In the genomic region with DNA sequence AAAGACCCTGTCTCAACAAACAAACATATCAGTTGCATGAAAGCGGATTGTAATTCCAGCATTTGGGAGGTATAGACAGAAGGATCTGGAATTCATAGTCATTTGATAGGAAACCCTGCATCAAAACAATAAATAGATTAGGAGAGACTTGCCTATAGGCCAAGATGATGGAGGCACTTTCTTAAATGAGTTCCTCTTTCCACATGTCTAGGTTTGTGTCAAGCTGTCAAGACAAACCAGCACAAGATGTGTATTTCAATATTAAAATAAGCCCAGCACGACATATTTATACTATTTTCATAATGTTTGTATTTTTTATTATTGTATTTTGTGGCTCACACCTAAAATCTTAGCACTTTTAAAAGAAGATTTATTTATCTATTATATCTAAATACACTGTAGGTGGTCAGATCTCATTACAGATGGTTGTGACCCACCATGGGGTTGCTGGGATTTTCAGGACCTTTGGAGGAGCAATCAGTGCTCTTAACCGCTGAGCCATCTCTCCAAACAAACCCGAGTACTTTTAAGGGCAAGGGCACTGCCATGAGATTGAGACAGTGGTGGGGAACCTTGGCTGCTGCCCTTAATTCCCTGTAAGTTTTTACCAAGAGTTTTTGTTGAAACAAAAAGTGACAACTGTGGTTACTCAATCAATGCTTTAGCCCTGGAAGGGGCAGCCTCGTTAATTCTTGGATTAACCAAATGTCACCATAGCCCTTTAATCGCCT, we compare ENCODE assay signal across 7 mouse cellular contexts. TPM values are rescaled to one million over a fixed set of nuclear protein-coding genes. Genes with fewer than 3 reads are reported as not detected.
DNase-seq lines count a peak whose midpoint lies in the region; ATAC-seq and TF ChIP-seq lines count a peak whose summit lies in the region.

No protein-coding gene starts in this region.

- H3K4me2 ChIP-seq in neural tube, embryonic 11.5 days (ENCODE audit: low read depth), result peak overlapping the region; percentile 44
- H3K4me2 ChIP-seq in limb, embryonic 14.5 days (replicated peaks; ENCODE audit: low read depth, low read length, severe bottlenecking), result peak overlapping the region; percentile 87
- H3K4me2 ChIP-seq in stomach, embryonic 16.5 days (ENCODE audit: low read depth, low read length), result peak overlapping the region; percentile 53

- H3K4me3 ChIP-seq in neural tube, embryonic 11.5 days (ENCODE audit: low read depth, low read length), result peak overlapping the region; percentile 92
- peak overlapping the region; percentile 91 for H3K4me3 ChIP-seq in erythroblast, embryonic 14.5 days (replicated peaks)
- peak overlapping the region; percentile 74 for H3K4me3 ChIP-seq in limb, embryonic 14.5 days (replicated peaks; ENCODE audit: low read length)
- peak overlapping the region; percentile 91 for H3K4me3 ChIP-seq in stomach, embryonic 16.5 days (replicated peaks; ENCODE audit: low read length)

- DNase-seq in neural tube, embryonic 11.5 days (ENCODE audit: low spot score), result no peak
- DNase-seq in neural tube, embryonic 10.5 days (ENCODE audit: extremely low spot score, low spot score), result no peak
- DNase-seq in limb, embryonic 14.5 days (ENCODE audit: low spot score), result no peak
- no peak for DNase-seq in right cerebral cortex, postnatal 36 days (ENCODE audit: low spot score in 2 of 2)
- DNase-seq in gastrocnemius, postnatal 4 days (ENCODE audit: low spot score in 2 of 2), result no peak

- peak; percentile 28 for ATAC-seq in neural tube, embryonic 11.5 days (ENCODE audit: insufficient read depth, low FRiP score, low TSS enrichment)
- ATAC-seq in limb, embryonic 14.5 days (ENCODE audit: low FRiP score, low read depth), result peak; percentile 5; the same call in 1 of the 2 replicates
- peak; percentile 26; the same call in 1 of the 2 replicates for ATAC-seq in stomach, embryonic 16.5 days (ENCODE audit: insufficient read depth, low FRiP score)

- peaks cover 5% of the 10 kb centered on the region for H3K4me1 ChIP-seq in neural tube, embryonic 11.5 days (ENCODE audit: control insufficient read depth, insufficient read depth, low read length)
- H3K4me1 ChIP-seq in erythroblast, embryonic 14.5 days (ENCODE audit: control insufficient read depth), result peaks cover 29% of the 10 kb centered on the region
- H3K4me1 ChIP-seq in limb, embryonic 14.5 days (ENCODE audit: control insufficient read depth, insufficient read depth, low read length), result peaks cover 3% of the 10 kb centered on the region; the same call in 1 of the 2 replicates
- peaks cover 9% of the 10 kb centered on the region for H3K4me1 ChIP-seq in stomach, embryonic 16.5 days (ENCODE audit: control insufficient read depth, insufficient read depth, low read length)

- peak overlapping the region; percentile 86 for H3K9ac ChIP-seq in neural tube, embryonic 11.5 days (ENCODE audit: low read length)
- peak overlapping the region; percentile 92 for H3K9ac ChIP-seq in limb, embryonic 14.5 days (ENCODE audit: low read depth, low read length, severe bottlenecking)
- peak overlapping the region; percentile 61 for H3K9ac ChIP-seq in stomach, embryonic 16.5 days (ENCODE audit: low read length)

- H3K36me3 ChIP-seq in neural tube, embryonic 11.5 days (ENCODE audit: control insufficient read depth, insufficient read depth, low read length), result peaks cover 7% of the 10 kb centered on the region
- peaks cover 37% of the 10 kb centered on the region for H3K36me3 ChIP-seq in erythroblast, embryonic 14.5 days (ENCODE audit: control insufficient read depth)
- H3K36me3 ChIP-seq in limb, embryonic 14.5 days (ENCODE audit: control insufficient read depth, insufficient read depth, low read length), result peaks cover 64% of the 10 kb centered on the region
- peaks cover 12% of the 10 kb centered on the region for H3K36me3 ChIP-seq in stomach, embryonic 16.5 days (ENCODE audit: control insufficient read depth, insufficient read depth, low read length)

- H3K27me3 ChIP-seq in neural tube, embryonic 11.5 days (ENCODE audit: control insufficient read depth, insufficient read depth, low read length), result no peaks in the 10 kb centered on the region
- H3K27me3 ChIP-seq in erythroblast, embryonic 14.5 days (ENCODE audit: control insufficient read depth), result no peaks in the 10 kb centered on the region
- H3K27me3 ChIP-seq in limb, embryonic 14.5 days (ENCODE audit: control insufficient read depth, insufficient read depth, low read length), result no peaks in the 10 kb centered on the region
- H3K27me3 ChIP-seq in stomach, embryonic 16.5 days (ENCODE audit: control insufficient read depth, insufficient read depth, low read length), result no peaks in the 10 kb centered on the region

- TF ChIP-seq POLR2A in limb, embryonic 14.5 days (IDR thresholded peaks at IDR 0.05; ENCODE audit: borderline replicate concordance, extremely low read depth, insufficient read depth, insufficient read length), result no peak

- H3K9me3 ChIP-seq in neural tube, embryonic 11.5 days (ENCODE audit: control insufficient read depth, low read length), result no peaks in the 10 kb centered on the region
- H3K9me3 ChIP-seq in erythroblast, embryonic 14.5 days (ENCODE audit: control insufficient read depth, low read length), result no peaks in the 10 kb centered on the region
- H3K9me3 ChIP-seq in limb, embryonic 14.5 days (ENCODE audit: control insufficient read depth, low read length), result no peaks in the 10 kb centered on the region
- no peaks in the 10 kb centered on the region for H3K9me3 ChIP-seq in stomach, embryonic 16.5 days (replicated peaks; ENCODE audit: control insufficient read depth, low read length)

- H3K27ac ChIP-seq in neural tube, embryonic 11.5 days (ENCODE audit: low read depth, low read length), result no peak overlapping the region
- H3K27ac ChIP-seq in limb, embryonic 14.5 days (replicated peaks; ENCODE audit: low read depth, low read length), result peak overlapping the region; percentile 71; the same call in 1 of the 2 replicates
- peak overlapping the region; percentile 53; the same call in 1 of the 2 replicates for H3K27ac ChIP-seq in stomach, embryonic 16.5 days (ENCODE audit: low read length)

- 21% methylated on average over 6 of the region's 6 CpGs for WGBS in neural tube, embryonic 11.5 days
- WGBS in limb, embryonic 14.5 days, result 21% methylated on average over 6 of the region's 6 CpGs
- WGBS in stomach, embryonic 16.5 days, result 21% methylated on average over 6 of the region's 6 CpGs

RNA-seq across cellular contexts. Expression of gene Rps9, which starts 0.5 kb away (rescaled TPM):
- 1,156 and 1,182 TPM in 2 replicates for polyA plus RNA-seq in neural tube, embryonic 11.5 days (2014; fragmentation: Nextera tagmentation; extraction: Ambion mirVana)
- 81.2 and 118 TPM in 2 replicates for polyA plus RNA-seq in erythroblast, embryonic 14.5 days (2012)
- polyA plus RNA-seq in limb, embryonic 14.5 days (2012; rRNA removed), result 2,914 and 3,913 TPM in 2 replicates
- polyA plus RNA-seq in limb, embryonic 14.5 days (2014; fragmentation: Nextera tagmentation; extraction: Ambion mirVana), result 1,650 and 1,670 TPM in 2 replicates
- polyA plus RNA-seq in stomach, embryonic 16.5 days (2015; fragmentation: Nextera tagmentation; extraction: Ambion mirVana), result 1,206 and 1,366 TPM in 2 replicates
- 1,000 to 10,000 TPM in 1 of 2 experiments, 100 to 1,000 TPM in 1; 942 to 1,092 TPM for total RNA-seq in gastrocnemius, postnatal 4 days (2021)

RNA-seq across cellular contexts. Expression of gene Mboat7, which starts 10.0 kb away (rescaled TPM):
- polyA plus RNA-seq in neural tube, embryonic 11.5 days (2014; fragmentation: Nextera tagmentation; extraction: Ambion mirVana), result 30.2 and 33.5 TPM in 2 replicates
- 0.58 and 0.73 TPM in 2 replicates for polyA plus RNA-seq in erythroblast, embryonic 14.5 days (2012)
- 73.9 and 98.7 TPM in 2 replicates for polyA plus RNA-seq in limb, embryonic 14.5 days (2012; rRNA removed)
- polyA plus RNA-seq in limb, embryonic 14.5 days (2014; fragmentation: Nextera tagmentation; extraction: Ambion mirVana), result 51.2 and 53.3 TPM in 2 replicates
- polyA plus RNA-seq in stomach, embryonic 16.5 days (2015; fragmentation: Nextera tagmentation; extraction: Ambion mirVana), result 44.5 and 48.6 TPM in 2 replicates
- total RNA-seq in gastrocnemius, postnatal 4 days (2021), result 10 to 100 TPM; 24.9 to 25.0 TPM

RNA-seq across cellular contexts. Expression of gene Tsen34, which starts 10.7 kb away (rescaled TPM):
- polyA plus RNA-seq in neural tube, embryonic 11.5 days (2014; fragmentation: Nextera tagmentation; extraction: Ambion mirVana), result 236 and 244 TPM in 2 replicates
- 0.70 and 1.0 TPM in 2 replicates for polyA plus RNA-seq in erythroblast, embryonic 14.5 days (2012)
- 193 and 271 TPM in 2 replicates for polyA plus RNA-seq in limb, embryonic 14.5 days (2012; rRNA removed)
- 273 and 276 TPM in 2 replicates for polyA plus RNA-seq in limb, embryonic 14.5 days (2014; fragmentation: Nextera tagmentation; extraction: Ambion mirVana)
- 184 and 194 TPM in 2 replicates for polyA plus RNA-seq in stomach, embryonic 16.5 days (2015; fragmentation: Nextera tagmentation; extraction: Ambion mirVana)
- total RNA-seq in gastrocnemius, postnatal 4 days (2021), result 10 to 100 TPM; 86.2 to 95.2 TPM

RNA-seq across cellular contexts. Expression of gene Pirb, which starts 16.9 kb away (rescaled TPM):
- 0.08 and 0.27 TPM in 2 replicates for polyA plus RNA-seq in neural tube, embryonic 11.5 days (2014; fragmentation: Nextera tagmentation; extraction: Ambion mirVana)
- polyA plus RNA-seq in erythroblast, embryonic 14.5 days (2012), result 0.03 TPM in 1 of 2 replicates, not detected in the other
- polyA plus RNA-seq in limb, embryonic 14.5 days (2012; rRNA removed), result 1.0 and 1.4 TPM in 2 replicates
- polyA plus RNA-seq in limb, embryonic 14.5 days (2014; fragmentation: Nextera tagmentation; extraction: Ambion mirVana), result 1.0 and 1.6 TPM in 2 replicates
- 2.5 and 3.0 TPM in 2 replicates for polyA plus RNA-seq in stomach, embryonic 16.5 days (2015; fragmentation: Nextera tagmentation; extraction: Ambion mirVana)
- total RNA-seq in gastrocnemius, postnatal 4 days (2021), result 1 to 10 TPM; 1.9 to 2.3 TPM

RNA-seq across cellular contexts. Expression of gene Tmc4, which starts 26.0 kb away (rescaled TPM):
- polyA plus RNA-seq in neural tube, embryonic 11.5 days (2014; fragmentation: Nextera tagmentation; extraction: Ambion mirVana), result 2.7 and 3.3 TPM in 2 replicates
- polyA plus RNA-seq in erythroblast, embryonic 14.5 days (2012), result 0.05 and 0.12 TPM in 2 replicates
- 20.2 and 21.0 TPM in 2 replicates for polyA plus RNA-seq in limb, embryonic 14.5 days (2012; rRNA removed)
- polyA plus RNA-seq in limb, embryonic 14.5 days (2014; fragmentation: Nextera tagmentation; extraction: Ambion mirVana), result 4.8 and 5.1 TPM in 2 replicates
- polyA plus RNA-seq in stomach, embryonic 16.5 days (2015; fragmentation: Nextera tagmentation; extraction: Ambion mirVana), result 76.9 and 96.7 TPM in 2 replicates
- 1 to 10 TPM; 2.0 to 3.5 TPM for total RNA-seq in gastrocnemius, postnatal 4 days (2021)

Comparison
In these comparisons a context has a peak if more than half of its experiments do, and no peak if none do; other contexts are left out.
1. RNA of gene Mboat7, which starts 10.0 kb away (polyA plus RNA-seq): 51.2 to 98.7 TPM in limb, embryonic 14.5 days, 44.5 to 48.6 TPM in stomach, embryonic 16.5 days and 30.2 to 33.5 TPM in neural tube, embryonic 11.5 days; 0.58 to 0.73 TPM in erythroblast, embryonic 14.5 days; every median in the first group is over 10 times any median in the second.
2. RNA of gene Tsen34, which starts 10.7 kb away (polyA plus RNA-seq): 193 to 276 TPM in limb, embryonic 14.5 days, 236 to 244 TPM in neural tube, embryonic 11.5 days and 184 to 194 TPM in stomach, embryonic 16.5 days; 0.70 to 1.0 TPM in erythroblast, embryonic 14.5 days; every median in the first group is over 10 times any median in the second.
3. Peak in every context shown above with its lines, with median percentiles within 50 percentile points of each other: ATAC-seq, H3K4me2 ChIP-seq, H3K4me3 ChIP-seq and H3K9ac ChIP-seq.